Mouse (Mus musculus) urinary bladder, postnatal 36 days (tissue): ENCODE results near the gene Ngb.
A peak's percentile ranks its signal among the peaks of the same experiment; 100 is the strongest.

Source experiments
- DNase-seq, 2 experiments: peaks; one replicate each; pipeline ENCODE4 v3.0.0; 2022; ENCODE audit warnings: low spot score in 2 of 2, mixed read lengths in 1 of 2

Gene Ngb

DNA sequence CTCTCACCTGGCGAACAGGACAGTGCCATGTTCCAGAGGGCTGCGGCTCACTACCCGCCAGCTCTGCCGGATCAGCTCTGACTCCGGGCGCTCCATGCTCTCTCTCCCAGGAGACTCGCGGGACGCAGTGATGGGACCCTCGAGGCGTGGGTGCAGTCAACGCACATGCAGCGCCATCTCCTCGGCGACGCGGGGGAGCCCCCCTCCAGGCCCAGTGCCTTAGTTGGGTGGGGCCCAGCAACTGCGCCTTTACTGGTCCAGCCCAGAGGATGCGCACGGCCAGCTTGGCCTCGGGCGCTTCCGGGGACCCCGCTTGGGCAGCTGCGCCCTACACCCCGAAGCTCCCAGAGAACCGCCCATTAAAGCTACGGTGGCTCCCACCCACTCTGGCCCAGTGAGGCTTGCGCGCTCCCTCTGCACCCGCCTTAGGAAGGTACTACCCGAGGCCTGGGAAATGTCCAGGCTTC, at the start of gene Ngb:
Ngb (minus strand) TSS at position 375 of the 467 bp plus-strand sequence.
- no peak for DNase-seq

DNA sequence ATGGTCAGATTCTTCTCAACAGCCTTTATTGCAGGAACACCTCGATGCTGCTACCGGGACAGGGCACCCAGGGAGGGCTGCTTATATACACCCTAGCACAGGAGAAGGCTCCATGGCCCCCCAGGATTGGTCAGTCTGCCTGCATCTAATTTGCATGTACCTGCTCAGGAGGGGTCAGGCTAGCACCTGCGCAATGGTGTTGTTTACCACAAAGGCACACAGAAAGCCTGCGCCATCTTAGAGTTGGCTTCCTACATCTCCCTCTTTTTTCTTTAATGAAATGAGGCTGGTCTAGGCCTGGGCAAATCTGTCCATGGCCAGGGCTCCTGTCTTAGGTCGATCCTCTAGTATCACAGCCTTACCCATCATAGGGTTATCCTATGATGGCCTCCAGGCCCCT, 47.1 kb upstream of the Ngb start:
- DNase-seq: no peak

DNA sequence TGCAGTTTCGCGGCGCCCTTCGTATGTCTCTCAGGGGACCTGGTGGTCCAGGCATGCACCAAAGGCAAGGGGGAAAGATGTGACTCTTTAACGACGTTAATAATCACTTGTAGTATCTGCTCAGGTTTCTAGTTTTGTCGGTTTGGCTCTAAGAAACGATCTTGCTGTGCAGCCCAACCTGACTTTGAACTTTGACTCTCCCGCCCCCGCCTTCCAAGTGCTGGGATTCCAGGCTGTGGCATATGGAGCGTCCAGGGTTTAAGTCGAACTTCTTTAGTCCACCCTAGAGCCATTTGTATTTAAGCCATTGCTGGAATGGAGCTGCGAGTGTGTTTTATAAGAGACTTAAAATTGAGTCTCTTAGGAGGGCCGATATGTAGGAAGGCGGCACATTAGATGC, 45.8 kb upstream of the Ngb start:
- no peak for DNase-seq

DNA sequence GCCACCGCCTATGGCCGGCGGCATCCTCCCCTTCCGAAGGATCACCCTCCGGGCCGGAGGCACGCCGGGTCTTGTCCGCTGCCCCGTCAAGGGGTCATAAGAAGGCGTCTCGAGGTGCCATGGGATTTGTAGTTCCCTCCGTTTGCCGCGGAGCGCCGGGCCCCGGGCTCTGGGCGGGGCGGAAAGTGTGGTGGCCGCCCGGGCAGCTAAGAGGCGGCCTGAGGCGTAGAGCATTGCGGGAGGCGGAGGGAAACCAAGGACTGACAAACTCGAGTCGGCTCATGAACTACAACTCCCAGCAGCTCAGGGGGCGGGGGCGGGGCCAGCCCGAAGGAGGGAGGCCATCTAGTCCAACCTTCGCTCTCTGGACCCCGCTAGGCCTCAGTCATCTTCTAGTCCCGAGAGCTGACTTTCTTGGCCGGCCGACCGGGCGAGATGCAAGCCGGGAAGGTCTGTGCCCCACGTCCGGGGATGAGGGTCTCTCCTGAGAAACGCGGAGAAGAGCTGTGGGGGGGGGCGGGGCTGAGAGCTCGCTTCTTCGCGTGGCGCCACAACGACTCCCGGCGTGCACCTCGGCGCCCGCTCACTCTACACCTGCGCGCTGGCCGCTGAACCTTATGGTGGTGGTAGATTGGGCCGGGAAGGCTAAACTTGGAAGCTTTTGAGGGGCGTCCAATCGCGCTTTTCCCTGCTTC, 45.2 kb upstream of the Ngb start, which contains the start of gene Pomt2:
Pomt2 (minus strand) TSS at position 574 of the 695 bp plus-strand sequence.
- peak; percentile 87 to 95 for DNase-seq

DNA sequence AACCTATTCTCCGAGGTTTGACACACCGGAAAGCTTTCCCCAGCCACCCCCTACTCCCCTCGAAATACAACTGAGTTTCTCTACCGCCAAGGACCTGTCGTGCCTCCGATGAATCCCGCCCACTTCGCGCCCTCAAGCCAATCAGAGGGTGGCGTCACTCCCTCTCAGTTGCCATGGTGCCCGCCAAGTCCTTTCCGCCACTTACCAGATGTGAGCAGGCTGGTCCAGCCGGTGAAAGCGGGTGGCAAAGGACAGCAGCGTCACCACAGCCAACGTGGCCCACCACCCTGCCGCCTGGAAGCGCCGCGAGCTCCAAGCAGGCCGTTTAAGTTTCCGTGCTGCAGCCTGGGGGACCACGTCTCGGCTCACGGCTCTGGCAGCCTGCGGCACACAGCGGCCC, 44.6 kb upstream of the Ngb start, which contains the start of gene Gstz1:
Gstz1 (plus strand) TSS at position 200 of the 400 bp plus-strand sequence.
- peak; percentile 75 to 87 for DNase-seq

DNA sequence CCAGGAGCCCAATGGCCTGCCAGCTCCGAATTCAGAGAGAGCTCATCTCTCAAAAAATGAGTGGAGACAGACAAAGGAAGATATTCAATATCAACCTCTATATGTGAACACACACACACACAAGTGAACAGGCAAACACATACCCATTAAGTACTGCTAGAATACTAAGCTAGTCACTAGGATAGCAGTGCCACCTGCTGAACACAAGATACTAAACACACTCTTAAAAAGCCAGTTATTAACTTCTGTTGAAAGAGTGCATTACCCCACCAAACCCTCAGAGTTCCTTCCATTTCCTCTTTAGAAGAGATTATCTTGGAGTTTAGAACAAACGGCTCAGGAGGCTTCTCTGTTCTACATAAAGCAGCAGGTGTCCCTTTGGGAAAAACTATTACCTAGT, 39.8 kb upstream of the Ngb start:
- no peak for DNase-seq

DNA sequence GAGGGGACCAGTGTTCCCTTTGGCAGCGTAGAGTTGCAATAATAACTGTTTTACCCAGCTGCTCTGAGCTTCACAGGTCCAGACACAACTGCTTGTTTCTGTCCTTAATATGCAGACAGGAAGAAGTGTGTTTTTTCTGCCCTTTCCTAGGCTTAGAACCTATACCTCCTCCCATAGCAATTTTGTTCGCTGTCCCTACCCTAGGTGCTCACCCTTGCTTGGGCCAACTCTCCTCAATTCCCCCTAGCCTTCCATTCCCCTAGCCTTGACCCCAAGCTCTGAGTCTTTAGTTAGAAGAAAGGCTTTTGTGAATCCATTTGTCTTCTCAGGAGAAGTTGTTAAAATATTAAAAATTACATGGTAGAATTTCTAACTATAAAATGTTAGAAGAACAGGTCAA, 36.4 kb upstream of the Ngb start:
- no peak for DNase-seq

DNA sequence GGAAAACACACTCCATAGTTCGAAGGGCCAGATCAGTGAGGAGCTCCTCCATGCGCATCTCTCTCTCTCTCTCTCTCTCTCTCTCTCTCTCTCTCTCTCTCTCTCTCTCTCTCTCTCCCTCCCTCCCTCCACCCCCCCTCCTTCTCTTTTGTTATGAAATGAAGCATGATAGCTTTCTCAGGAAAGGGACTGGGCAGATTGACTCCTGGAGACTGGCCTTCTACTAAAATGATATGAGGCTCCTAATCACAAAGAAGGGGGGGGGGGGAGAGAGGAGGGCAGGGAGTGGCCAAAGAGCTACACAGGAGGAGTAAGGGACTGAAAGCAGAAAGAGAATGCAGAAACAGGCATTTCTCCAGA, 36.0 kb upstream of the Ngb start:
- DNase-seq: no peak

DNA sequence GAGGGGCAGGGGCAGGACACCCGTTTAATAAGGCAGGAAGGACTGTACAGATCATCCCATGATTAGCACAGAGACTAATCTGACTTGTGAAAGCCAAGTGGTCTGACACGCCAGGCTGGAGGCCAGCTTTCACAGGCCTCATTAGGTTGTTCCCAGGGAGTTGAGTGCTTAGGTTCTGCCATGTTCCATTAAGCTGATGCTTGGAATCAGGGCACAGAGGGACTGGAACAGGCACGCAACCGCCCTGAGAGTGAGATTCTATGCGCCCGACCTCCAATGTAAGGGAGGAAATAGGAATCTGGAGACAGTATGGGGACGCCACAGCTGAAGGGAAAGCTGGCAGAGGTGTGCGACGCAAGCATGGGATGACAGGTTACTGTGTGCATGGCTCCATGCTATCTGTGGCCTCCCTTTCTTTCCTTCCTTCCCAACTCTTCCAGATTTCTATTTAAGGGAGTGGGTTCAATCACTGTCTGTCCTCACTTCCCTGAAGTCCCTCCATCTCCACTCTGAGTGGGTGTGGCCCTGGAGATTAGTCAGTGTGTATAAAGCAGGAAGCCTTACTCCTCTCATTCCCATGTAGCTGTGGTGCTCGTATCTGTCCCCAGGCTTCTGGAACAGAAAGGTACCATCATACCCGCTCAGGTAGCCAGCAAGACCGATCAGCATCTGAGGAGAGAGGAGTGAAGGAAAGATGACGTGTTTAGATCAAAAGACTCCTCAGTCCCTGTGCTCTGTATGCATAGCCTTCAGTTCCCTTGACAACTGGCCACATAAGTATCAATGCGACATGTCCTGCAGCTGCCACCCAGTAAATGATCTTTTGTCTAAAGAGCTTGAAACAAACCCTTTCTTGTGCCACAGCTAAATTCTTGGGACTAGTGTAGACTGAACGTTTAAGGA, 35.4 kb upstream of the Ngb start:
- DNase-seq: no peak

DNA sequence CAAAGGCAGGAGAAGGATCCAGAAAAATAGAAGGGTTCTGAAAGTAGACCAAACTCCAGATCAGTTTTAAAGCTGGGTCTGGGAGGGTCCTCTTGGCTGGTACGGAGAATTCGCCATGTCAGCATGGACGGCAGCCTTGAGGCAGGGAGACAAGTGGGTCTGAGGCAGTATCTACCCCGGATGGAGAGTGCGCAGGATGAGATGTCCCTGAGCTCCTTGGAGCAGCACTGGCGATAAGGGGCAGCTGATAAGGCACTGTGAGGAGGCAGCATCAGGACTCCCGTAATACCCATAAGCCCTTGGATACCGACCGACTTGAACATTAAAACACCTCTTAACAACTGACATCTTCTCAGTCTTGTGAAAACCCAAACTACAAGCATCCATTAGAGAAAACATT, 30.4 kb upstream of the Ngb start:
- DNase-seq: no peak

DNA sequence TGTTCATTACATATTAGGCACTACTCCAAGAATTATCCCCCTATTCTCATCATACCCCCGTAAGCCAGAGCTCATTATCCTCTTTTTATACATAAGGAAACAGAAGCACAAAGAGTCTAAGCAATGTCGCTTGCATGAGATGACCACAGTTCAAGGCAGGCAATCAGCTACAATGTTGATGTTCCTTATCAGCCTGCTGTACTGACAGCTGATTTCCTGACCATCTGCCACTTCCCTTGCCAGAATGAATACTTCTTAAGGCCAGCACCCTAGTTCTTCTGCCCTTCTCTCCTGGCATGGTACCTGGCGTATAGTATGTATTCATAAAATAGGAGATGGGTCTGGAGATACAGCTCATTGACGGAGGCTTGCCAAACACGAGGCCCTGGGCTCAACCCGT, 29.9 kb upstream of the Ngb start:
- no peak for DNase-seq

DNA sequence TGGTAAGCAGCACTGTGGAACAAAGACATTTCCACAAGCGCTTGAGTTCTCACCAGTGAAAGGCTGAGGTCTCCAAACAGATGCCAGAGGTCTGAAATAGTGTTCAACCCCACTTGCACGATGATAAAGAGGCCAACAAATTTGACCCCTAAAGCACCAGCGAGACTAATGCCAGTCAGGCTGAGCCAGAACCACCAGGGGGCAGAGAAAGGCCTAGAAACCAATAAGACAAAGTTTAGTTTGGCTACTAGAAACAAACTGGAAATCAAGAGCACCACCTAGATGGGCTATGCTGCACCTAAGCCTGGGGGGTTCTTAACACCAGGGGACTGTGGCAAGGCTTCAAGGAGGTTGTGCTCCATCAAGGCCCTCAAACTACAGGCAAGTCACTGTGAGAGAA, 29.3 kb upstream of the Ngb start:
- peak in 1 of 2 experiments; percentile 7 for DNase-seq

DNA sequence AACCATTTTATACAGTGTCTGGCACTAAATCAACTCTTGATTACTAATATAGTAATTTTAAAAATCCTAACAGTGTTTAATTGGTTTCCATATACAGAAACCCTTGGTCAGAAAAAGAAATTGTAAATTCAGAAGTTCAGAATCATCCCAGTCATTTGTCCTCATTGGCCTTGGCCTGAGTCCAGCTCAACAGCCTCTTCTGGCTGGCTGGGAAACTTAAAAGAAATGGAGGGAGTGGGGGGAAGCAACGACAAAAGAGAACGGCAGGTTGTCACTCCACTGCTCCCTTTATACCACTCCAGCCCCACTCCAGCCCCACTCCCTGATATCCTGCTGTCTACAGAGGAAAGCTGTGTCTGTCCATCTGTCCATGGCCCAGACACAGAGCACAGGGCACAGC, 28.8 kb upstream of the Ngb start:
- no peak for DNase-seq

DNA sequence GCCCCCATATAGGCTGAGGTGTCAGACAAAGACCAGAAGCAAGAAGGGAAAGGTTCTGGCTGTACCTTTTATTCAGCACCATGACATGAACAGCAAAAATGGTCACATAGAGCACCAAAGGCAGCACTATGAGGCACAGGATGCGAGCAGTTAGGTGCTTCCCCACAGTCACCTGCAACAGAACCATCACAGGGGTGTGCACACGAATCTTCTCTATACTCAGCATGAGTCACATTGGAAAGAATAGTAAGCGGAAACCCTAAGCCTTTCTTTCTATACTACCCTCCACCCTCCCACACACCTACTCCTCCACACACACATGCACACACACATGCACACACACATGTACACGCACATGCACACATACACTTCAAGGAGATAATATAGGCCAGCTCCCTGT, 27.9 kb upstream of the Ngb start:
- DNase-seq: no peak

DNA sequence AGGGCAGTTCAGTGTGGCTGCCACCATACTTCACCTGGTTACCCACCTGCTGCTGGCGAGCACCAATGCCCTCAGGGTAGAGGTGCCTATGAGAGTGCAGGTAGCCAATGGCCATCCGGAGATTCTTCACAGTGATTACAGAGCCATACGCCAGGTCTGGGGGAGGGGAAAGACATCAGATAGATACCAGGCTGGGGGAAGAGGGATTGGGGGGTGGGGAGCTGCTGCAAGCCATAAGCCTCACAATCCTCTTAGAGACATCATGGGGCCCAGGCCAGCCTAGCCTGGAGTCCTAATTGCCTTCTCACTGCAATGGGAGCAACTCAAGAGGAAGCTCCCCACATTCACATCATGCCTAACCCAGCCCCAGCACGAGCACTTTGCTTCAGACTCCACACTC, 24.9 kb upstream of the Ngb start:
- DNase-seq: no peak

DNA sequence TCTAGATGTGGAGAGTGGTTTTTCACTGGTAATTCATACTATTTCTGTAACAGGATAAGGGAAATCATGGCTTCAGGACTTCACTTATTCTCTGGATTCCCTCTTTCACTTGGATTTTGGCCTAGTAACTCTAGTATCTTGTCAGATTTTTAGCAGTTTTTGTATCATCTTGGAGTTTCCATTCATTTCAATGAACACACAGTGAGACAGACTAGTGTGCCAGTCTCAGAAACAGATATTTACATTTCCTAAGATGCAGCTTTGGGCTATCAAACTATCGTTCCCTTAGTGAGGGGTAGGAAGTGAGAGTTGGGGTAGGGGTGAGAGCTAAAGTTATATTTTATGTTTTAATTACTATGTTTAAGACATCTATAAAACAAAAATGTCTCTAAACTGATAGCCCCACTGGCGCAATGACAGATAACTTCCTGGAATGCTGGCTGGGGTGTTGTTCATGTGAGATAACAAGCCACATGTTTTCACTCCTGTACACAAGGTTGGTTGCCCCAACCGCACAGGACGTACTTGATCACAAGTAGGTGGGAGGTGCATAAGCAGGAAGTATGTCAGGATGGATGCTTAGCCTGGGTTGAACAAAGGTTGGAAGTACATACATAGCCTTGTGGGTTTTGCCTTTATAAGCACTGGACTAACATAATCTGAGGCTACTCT, 19.7 kb upstream of the Ngb start:
- no peak for DNase-seq

DNA sequence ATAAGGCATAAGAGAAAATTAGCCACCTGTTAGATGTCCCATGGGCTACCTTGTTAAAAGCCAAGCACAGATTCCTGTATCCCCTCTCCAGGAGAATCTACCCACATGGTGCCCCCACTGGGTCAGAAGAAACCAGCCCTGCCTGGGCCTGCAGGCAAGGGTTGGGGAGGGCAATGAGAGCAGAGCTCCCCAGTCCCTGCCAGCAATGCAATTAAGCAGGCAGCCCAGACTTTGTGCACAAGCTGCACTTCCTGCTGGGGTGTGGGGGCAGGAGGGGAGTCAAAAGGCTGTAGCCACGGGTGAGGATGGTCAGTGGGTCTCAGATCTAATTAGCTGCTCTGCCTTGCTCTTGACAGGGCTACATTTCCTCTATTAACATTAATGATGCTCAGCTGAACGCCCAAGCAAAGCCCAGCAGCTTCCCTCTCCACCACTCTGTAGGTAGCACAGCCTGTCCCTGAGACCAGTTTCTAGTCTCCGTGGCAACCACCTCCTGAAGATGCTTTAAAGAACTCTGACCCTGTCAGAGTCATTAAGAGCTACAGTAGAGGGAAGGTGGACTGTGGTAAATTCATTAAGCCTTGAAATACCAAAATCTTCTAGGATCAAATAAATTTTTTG, 5.1 kb upstream of the Ngb start:
- DNase-seq: no peak

DNA sequence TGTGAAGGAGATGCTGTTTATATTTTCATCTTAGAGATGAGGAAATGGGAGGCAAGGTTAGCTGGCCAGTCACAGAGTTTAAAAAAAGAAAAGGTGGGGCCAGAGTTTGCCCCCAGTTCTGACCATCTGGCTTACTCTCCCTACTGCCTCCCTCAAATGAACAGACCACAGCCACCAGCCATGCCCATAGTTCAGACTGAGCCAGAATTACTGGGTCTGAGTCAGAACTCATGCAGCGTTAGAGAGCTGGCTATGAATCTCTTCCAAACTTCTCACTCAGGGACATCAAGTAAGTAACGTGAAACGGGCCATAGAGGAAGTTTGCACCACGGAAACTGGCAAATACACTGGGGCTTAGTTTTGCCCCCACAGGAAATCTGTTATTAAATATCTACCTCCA, 2.5 kb upstream of the Ngb start:
- DNase-seq: no peak

DNA sequence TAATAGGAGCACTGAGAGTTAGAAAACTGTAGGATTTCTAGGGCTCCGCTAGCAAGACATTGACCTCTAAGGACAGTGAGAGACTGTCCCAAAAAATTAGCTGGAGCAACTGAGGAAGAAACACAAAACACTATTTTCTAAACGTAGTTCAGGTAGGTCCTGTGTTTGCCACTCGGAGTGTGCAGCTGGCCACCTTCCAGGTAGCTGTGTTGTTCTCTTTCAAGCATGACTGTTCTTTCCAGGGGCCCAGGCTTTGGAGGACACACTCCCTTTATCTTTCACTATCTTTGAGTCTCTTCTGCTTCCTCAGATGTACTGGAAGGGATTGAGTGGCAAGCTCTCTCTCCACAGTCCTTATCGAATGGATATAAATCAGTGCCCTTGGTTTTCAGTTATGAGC, 1.1 kb upstream of the Ngb start:
- DNase-seq: no peak

DNA sequence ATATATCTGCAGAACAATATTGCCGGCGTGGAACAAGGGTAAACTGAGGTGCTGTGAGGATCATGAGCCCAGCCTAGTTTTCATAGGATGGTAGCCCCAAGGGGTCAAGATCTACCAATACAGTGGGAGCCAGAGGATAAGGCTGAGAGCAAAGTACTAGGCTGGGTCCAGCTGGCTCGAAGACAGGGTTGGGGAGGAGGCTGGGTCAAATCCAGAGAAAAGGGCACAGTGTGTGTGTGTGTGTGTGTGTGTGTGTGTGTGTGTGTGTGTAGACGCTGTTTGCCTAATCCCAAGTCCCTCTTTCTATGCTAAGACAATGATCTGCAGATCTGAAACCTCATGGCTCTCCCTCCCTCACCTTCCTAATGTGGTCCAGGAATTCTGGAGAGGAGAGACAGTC, 2.0 kb downstream of the Ngb start:
- no peak for DNase-seq

DNA sequence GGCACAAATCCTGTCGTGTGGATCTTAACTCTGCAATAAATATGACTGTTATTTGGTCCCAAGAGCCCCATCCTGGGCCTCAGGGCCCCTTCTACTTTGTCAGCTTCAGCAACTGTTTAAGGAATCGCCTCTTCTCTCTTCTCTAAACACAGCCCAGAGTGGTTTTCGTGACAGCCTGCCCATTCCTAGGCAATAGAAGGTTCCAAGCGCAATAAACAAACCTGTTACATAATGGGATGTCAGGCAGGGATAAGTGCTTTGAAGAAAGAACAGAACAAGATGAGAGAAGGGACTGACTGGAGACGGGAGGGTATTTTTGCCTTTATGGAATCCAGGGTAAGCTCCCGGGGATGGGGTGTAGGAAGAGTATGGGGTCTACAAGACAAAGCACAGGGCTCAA, 8.7 kb downstream of the Ngb start:
- DNase-seq: no peak

DNA sequence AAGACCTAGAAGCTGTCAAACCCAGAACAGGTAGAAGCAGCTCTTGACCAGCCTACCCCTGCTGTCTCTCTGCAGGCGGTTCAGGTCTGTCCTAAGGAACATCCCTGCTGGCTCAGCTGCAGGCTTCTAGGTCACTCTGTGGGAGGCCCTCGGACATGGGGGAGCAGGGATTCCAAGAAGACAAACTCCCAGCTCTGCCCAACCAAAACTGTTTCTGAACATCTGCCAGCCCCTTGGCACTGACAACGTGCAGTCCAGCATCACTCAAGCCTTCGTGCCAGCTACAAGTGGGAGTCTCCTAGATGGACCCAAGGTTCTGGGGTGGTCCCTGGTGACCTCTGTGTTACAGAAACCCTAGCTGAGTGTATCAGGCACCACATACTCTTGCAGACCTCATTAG, 9.1 kb downstream of the Ngb start:
- peak in 1 of 2 experiments; percentile 47 for DNase-seq
